Mouse (Mus musculus) cerebellum, postnatal 25 days (tissue): ENCODE results near the gene Defb23.

Source experiments
- DNase-seq, 2 experiments: peaks; one replicate each; pipeline ENCODE4 v3.0.0; 2021; ENCODE audit warnings: mixed read lengths in 2 of 2

Defb23 gene

GRCm38 (mm10) chr2:152464570-152465150 is at the start of gene Defb23:
Gene Defb23, minus strand, starts transcription at chr2:152464620.
- no peak for DNase-seq

- no peak for DNase-seq
These were observed 47.2 kb upstream of the Defb23 start, which contains the start of gene Defb26 for GRCm38 (mm10) chr2:152511592-152511991. Gene Defb26, minus strand, starts transcription at chr2:152511692.

DNA sequence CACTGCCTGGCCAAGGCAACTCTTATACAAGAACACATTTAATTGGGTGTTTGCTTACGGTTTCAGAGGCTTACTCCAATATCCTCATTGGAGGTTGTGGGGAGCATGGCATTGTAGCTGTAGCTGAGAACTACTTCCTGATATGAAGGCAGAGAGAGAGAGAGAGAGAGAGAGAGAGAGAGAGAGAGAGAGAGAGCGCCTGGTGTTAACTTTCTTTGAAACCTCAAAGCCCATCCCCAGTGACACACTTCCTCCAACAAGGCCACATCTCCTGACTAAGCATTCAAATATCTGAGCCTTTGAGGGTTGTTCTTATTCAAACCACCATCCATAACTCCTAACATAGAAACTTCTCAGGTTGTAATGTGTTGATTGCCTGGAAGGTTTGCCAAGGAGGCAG is 39.5 kb upstream of the Defb23 start:
- DNase-seq: no peak

DNA sequence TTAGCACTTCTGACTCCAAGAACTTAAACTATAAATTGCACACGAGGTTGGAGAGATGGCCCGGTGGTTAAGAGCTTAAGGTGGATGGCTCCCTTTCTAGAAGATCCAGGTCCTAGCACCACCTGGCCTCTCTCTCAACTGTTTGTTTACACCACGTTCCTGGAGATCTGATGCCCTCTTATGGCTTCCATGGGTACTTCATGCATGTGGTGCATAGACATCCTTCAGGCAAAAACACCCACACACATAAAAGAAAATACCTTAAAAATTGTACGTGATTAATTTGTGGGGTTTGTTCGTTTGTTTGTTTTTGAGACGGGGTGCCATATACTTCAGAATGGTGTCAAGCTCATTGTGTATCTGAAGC is 36.4 kb upstream of the Defb23 start:
- no peak for DNase-seq

- no peak for DNase-seq
These were observed 35.9 kb upstream of the Defb23 start for GRCm38 (mm10) chr2:152500204-152500862.

DNA sequence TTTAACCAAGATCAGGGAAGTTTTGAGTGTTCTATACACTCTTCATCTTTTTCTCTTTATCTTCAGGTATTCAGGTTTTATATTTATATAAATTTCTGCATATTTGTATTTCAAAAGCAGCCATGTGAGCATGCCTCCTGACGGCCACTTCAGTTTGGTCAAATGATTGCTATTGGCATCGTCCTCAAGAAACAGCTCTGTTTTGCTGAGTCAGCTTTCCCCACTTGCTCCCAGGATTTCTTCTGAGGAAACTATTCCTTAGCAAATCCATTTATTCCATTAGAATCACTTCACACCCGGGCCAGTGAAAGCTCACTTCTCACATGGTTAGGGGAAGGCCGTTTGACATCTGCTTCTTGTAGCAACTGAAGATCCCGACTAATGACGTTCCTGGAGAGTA is 33.6 kb upstream of the Defb23 start:
- DNase-seq: no peak

- no peak for DNase-seq
These were observed 28.7 kb upstream of the Defb23 start for GRCm38 (mm10) chr2:152493151-152493550.

- no peak for DNase-seq
These were observed 25.6 kb upstream of the Defb23 start, which contains the start of gene Defb22 for GRCm38 (mm10) chr2:152490038-152490437. Gene Defb22, minus strand, starts transcription at chr2:152490138.

DNA sequence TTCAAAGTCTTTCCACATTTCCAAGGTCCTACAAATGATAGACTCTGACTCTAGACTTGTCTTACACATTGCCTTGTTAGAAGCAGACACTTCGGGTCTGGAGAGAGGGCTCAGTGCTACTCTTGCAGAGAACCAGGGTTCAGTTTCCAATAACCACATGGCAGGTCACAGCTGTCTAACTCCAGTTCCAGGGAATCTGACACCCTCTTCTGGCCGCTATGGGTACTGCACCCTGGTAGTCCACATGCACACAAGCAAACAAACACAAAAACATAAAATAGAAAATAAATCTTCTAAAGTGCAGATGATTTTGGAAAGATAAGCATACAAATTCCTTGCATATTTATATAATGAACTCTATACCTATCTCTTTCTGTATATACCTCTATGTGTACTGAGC is 22.6 kb upstream of the Defb23 start:
- no peak for DNase-seq

- no peak for DNase-seq
These were observed 17.3 kb upstream of the Defb23 start for GRCm38 (mm10) chr2:152481726-152482125.

- no peak for DNase-seq
These were observed 16.5 kb upstream of the Defb23 start for GRCm38 (mm10) chr2:152480881-152481280.

- DNase-seq: no peak
These were observed 12.3 kb upstream of the Defb23 start, which contains the start of gene Defb20 for GRCm38 (mm10) chr2:152476763-152477162. Gene Defb20, plus strand, starts transcription at chr2:152477063.

DNA sequence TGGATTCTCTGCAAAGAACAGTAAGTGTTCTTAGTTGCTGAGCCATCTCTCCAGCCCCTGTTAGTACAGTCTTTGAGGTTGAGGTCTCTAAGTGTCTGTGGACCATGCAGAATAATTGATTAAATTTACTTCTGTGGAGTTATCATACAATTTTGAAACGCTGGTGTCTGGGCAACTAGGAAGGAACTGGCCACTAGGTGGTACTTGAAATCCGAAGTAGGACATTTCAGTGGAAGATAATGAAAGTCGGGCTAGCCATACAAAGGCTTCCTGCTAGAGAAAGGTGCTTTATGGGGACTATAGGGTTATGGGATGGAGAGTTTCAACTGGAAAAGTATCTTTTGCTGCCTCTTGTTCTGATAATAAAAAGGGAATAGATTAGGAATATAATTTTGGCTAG is 8.0 kb upstream of the Defb23 start:
- DNase-seq: no peak

DNA sequence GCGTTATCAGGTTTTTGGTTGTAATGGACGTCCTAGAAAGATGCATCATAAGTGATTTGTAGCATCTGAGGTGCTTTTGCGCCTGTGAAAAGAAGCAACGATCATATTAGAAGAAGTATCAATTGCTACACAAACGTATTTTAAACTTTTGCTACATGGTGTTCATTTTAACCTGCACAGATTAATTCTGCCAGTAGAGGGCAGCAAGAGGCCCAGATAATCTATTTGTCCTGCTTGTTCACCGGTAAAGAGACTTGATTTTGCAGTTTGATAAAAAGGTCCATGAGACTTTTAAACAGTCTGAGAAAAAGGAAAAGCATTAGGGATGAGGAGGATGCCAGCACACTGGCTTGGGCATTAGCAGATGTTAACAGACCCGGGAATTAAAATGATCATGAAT is 6.6 kb upstream of the Defb23 start:
- DNase-seq: peak; percentile 25 to 61

- DNase-seq: no peak
These were observed 5.2 kb downstream of the Defb23 start for GRCm38 (mm10) chr2:152459241-152459640.

DNA sequence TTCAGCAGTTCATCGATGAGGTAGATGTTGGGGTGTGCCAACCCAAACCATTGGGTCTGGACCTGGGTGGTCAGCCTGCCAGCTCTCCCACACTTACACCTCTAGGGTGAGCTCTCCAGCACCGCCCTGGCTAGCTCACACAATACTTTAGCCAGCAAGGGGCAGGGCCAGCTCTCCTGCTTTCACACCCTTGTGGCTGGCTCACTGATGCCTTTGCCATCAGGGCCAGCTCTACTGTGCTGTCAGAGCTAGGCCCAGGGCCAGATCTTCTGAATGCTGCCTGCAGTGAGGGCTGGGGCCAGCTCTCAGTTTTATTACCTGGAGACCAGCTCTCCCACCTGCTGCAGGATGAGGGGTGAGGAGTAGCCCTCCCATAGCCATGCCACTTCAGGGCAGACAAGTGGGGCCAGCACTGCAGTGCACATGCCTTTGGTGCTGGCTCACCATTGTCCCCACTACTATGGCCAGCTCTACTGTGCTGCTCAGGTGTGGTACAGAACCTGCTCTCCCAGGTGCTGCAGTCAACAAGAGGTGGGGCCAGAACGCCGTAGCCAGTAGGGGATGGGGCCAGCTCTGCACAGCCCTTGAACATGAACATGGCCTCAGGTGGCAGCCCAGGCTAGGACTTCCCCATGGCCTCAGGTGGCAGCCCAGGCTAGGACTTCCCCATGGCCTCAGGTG is 12.2 kb downstream of the Defb23 start:
- peak; percentile 61 to 70 for DNase-seq

- DNase-seq: peak; percentile 85 to 88
These were observed 14.2 kb downstream of the Defb23 start for GRCm38 (mm10) chr2:152450241-152450640.

- DNase-seq: no peak
These were observed 17.0 kb downstream of the Defb23 start for GRCm38 (mm10) chr2:152447461-152447860.

DNA sequence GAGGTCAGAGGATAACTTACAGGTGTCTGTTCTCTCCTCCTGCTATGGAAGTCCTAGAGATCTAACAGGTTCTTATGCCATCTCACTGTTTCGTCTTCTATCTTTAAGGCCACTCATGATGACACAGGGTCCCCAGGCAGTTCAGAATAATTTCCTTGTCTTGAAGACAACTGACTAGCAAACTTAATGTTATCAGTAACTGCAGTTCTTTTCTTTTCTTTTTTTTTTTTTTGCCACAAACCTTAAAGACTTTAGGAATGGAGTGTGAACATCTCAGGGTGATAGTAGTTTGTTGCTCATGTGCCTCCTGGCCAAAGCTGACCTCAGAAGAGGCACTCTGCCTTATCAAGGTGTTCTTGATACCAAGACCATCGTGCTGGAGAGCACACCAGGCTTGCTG is 17.8 kb downstream of the Defb23 start:
- no peak for DNase-seq

GRCm38 (mm10) chr2:152443281-152443680 is 21.1 kb downstream of the Defb23 start:
- peak; percentile 53 to 73 for DNase-seq

DNA sequence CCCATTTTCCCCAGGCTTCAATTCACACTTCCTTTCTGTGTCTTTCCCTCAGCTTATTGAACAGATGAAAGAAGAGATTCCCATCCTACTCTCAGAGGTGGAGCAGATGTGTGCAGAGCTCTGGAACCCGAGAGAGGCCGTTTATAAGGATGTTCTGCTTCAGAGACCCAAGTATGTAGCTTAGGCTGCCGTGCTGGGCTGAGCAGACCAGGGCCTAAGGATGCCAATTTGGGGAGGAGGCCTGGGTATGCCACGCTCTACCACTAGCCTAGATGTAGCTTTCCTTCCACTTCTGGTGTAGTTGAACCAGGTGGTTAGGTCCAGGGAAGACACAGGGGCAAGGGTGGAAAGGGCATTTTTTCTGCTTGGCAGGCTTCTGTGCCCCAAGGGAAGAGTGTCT is 22.1 kb downstream of the Defb23 start:
- no peak for DNase-seq

- DNase-seq: peak in 1 of 2 experiments; percentile 30
These were observed 24.6 kb downstream of the Defb23 start for GRCm38 (mm10) chr2:152439833-152440232.

GRCm38 (mm10) chr2:152438963-152439362 is 25.5 kb downstream of the Defb23 start:
- no peak for DNase-seq
